Mouse (Mus musculus) testis, adult 2 months (tissue): ENCODE results near the gene Sox6. TPM values are rescaled to one million over a fixed set of nuclear protein-coding genes. Genes with fewer than 3 reads are reported as not detected.

ENCODE experiments used
- H3K27ac ChIP-seq: fragments of 200-500 bp; 2 replicates; pipeline ENCODE4 v1.5.1; 2012; ENCODE audit warnings: low read depth, low read length; ENCODE audit not compliant: control insufficient read depth, insufficient read depth
- H3K27me3 ChIP-seq: fragments of 200-500 bp; 2 replicates; pipeline ENCODE4 v1.6.1; 2012; ENCODE audit warnings: mild to moderate bottlenecking, low read length, moderate library complexity; ENCODE audit not compliant: control insufficient read depth, insufficient read depth
- H3K36me3 ChIP-seq: fragments of 200-500 bp; 2 replicates; pipeline ENCODE4 v1.6.1; 2012; ENCODE audit warnings: mild to moderate bottlenecking, low read length; ENCODE audit not compliant: control insufficient read depth, insufficient read depth
- H3K4me1 ChIP-seq: fragments of 200-500 bp; 2 replicates; pipeline ENCODE4 v1.6.1; 2012; ENCODE audit warnings: low read length; ENCODE audit not compliant: control insufficient read depth, insufficient read depth
- H3K4me3 ChIP-seq: fragments of 200-500 bp; 2 replicates; pipeline ENCODE4 v1.5.1; 2012; ENCODE audit warnings: low read depth, mild to moderate bottlenecking, low read length, moderate library complexity, mixed read lengths; ENCODE audit not compliant: control insufficient read depth
- CTCF ChIP-seq: fragments of 200-500 bp; IDR thresholded peaks from 2 replicates; pipeline ENCODE4 v1.5.1; 2012; ENCODE audit warnings: low read depth, mild to moderate bottlenecking, inconsistent platforms, low read length, moderate library complexity; ENCODE audit not compliant: control insufficient read depth, insufficient read depth, insufficient replicate concordance
- POLR2A ChIP-seq: fragments of 200-500 bp; IDR thresholded peaks from 2 replicates; pipeline ENCODE4 v1.6.1; 2012; ENCODE audit warnings: low read depth, mild to moderate bottlenecking, inconsistent platforms, low read length, moderate library complexity; ENCODE audit not compliant: control insufficient read depth
- polyA plus RNA-seq: library from polyadenylated mRNA; depleted of rRNA; stranded (reverse); fragments of >200 nt; gene quantifications from 2 replicates; pipeline ENCODE4 v1.2.3, GENCODE M21; 2012

Sox6 gene
- polyA plus RNA-seq, 1 experiment, result 137 TPM

GRCm38 (mm10) chr7:115754216-115754615 is 284.4 kb downstream of the Sox6 start:
- TF ChIP-seq POLR2A (no peak), CTCF (no peak)

GRCm38 (mm10) chr7:115752121-115752634 is 286.4 kb downstream of the Sox6 start:
- no peaks in the 10 kb centered on the region for H3K36me3 ChIP-seq
- no peaks in the 10 kb centered on the region for H3K4me1 ChIP-seq
- no peak overlapping the region for H3K4me3 ChIP-seq
- TF ChIP-seq CTCF (no peak), POLR2A (no peak)
- no peaks in the 10 kb centered on the region for H3K27me3 ChIP-seq
- H3K27ac ChIP-seq, result no peak overlapping the region

More at GRCm38 (mm10) chr7:115754216-115754615, 284.4 kb downstream of the Sox6 start:
- Histone ChIP-seq H3K4me3 (no peak overlapping the region), H3K27me3 (no peaks in the 10 kb centered on the region), H3K4me1 (no peaks in the 10 kb centered on the region), H3K36me3 (no peaks in the 10 kb centered on the region), H3K27ac (no peak overlapping the region)

DNA sequence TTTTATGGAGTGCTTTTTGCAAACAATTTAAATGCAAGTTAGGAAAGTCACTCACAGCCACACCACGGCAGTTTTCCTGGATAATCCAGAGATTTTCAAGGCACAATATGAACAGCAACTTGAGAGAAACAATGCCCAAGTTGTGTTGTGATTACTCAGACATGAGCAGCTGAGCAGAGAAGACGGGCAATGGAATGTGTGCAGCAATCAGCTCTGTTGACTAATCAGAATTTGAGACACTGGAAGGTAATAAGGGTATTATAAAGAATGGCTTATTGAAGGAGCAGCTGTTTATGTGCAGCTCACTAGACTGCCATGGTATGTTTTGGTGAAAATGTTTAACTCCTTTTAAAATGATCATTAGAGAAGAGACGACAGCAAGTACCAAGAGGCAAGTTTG is 287.5 kb downstream of the Sox6 start:
- no peak overlapping the region for H3K27ac ChIP-seq

GRCm38 (mm10) chr7:115750275-115750825 is 288.2 kb downstream of the Sox6 start:
- Histone ChIP-seq H3K27ac (no peak overlapping the region), H3K4me1 (no peaks in the 10 kb centered on the region), H3K4me3 (no peak overlapping the region), H3K36me3 (no peaks in the 10 kb centered on the region), H3K27me3 (no peaks in the 10 kb centered on the region)
- TF ChIP-seq CTCF (no peak), POLR2A (no peak)

More for the DNA sequence above, 287.5 kb downstream of the Sox6 start:
- no peaks in the 10 kb centered on the region for H3K4me1 ChIP-seq
- H3K4me3 ChIP-seq, result no peak overlapping the region
- TF ChIP-seq CTCF (no peak), POLR2A (no peak)
- H3K27me3 ChIP-seq, result no peaks in the 10 kb centered on the region
- H3K36me3 ChIP-seq, result no peaks in the 10 kb centered on the region

- Histone ChIP-seq H3K36me3 (no peaks in the 10 kb centered on the region), H3K4me3 (no peak overlapping the region), H3K27me3 (no peaks in the 10 kb centered on the region), H3K27ac (no peak overlapping the region), H3K4me1 (no peaks in the 10 kb centered on the region)
- TF ChIP-seq CTCF (no peak), POLR2A (no peak)
These were observed 291.1 kb downstream of the Sox6 start for GRCm38 (mm10) chr7:115747541-115747940.

- Histone ChIP-seq H3K4me3 (no peak overlapping the region), H3K36me3 (no peaks in the 10 kb centered on the region), H3K27ac (no peak overlapping the region), H3K27me3 (no peaks in the 10 kb centered on the region), H3K4me1 (no peaks in the 10 kb centered on the region)
- TF ChIP-seq POLR2A (no peak), CTCF (no peak)
These were observed 292.8 kb downstream of the Sox6 start for GRCm38 (mm10) chr7:115745672-115746253.

GRCm38 (mm10) chr7:115734137-115734536 is 304.5 kb downstream of the Sox6 start:
- H3K4me3 ChIP-seq, result no peak overlapping the region
- no peak overlapping the region for H3K27ac ChIP-seq
- TF ChIP-seq POLR2A, result no peak
- TF ChIP-seq CTCF, result no peak
- no peaks in the 10 kb centered on the region for H3K36me3 ChIP-seq
- no peaks in the 10 kb centered on the region for H3K4me1 ChIP-seq
- H3K27me3 ChIP-seq, result no peaks in the 10 kb centered on the region
